Mouse (Mus musculus) layer of hippocampus, adult 9-11 months (tissue): Measurements from ENCODE around the gene Wdtc1.

Source experiments
- DNase-seq: peaks from one replicate; pipeline ENCODE4 v3.0.0; 2022

The Wdtc1 gene

GRCm38 (mm10) chr4:133375812-133376577 is 22.7 kb upstream of the Wdtc1 start:
- no peak for DNase-seq

GRCm38 (mm10) chr4:133374011-133374410 is 20.7 kb upstream of the Wdtc1 start:
- DNase-seq: no peak

- DNase-seq: no peak
Observed at GRCm38 (mm10) chr4:133372278-133372665, 19.0 kb upstream of the Wdtc1 start.

GRCm38 (mm10) chr4:133371621-133372277 is 18.5 kb upstream of the Wdtc1 start:
- no peak for DNase-seq

GRCm38 (mm10) chr4:133370298-133371274 is 17.3 kb upstream of the Wdtc1 start:
- DNase-seq: no peak

- peak; percentile 92 for DNase-seq
Observed at GRCm38 (mm10) chr4:133369553-133370297, 16.4 kb upstream of the Wdtc1 start, which contains the start of gene Slc9a1. Gene Slc9a1, plus strand, starts transcription at chr4:133369706.

- no peak for DNase-seq
Observed at GRCm38 (mm10) chr4:133354641-133355040, 1.4 kb upstream of the Wdtc1 start.

GRCm38 (mm10) chr4:133352797-133353196 is 484 bp downstream of the Wdtc1 start:
- DNase-seq: no peak

- DNase-seq: no peak
Observed at GRCm38 (mm10) chr4:133348051-133348775, 5.1 kb downstream of the Wdtc1 start.

GRCm38 (mm10) chr4:133347624-133348023 is 5.7 kb downstream of the Wdtc1 start:
- DNase-seq: no peak

GRCm38 (mm10) chr4:133346577-133346976 is 6.7 kb downstream of the Wdtc1 start:
- no peak for DNase-seq

GRCm38 (mm10) chr4:133345702-133346101 is 7.6 kb downstream of the Wdtc1 start:
- no peak for DNase-seq

- no peak for DNase-seq
Observed at GRCm38 (mm10) chr4:133344112-133344511, 9.2 kb downstream of the Wdtc1 start.

- no peak for DNase-seq
Observed at GRCm38 (mm10) chr4:133340217-133340616, 13.1 kb downstream of the Wdtc1 start.

GRCm38 (mm10) chr4:133339148-133339749 is 14.0 kb downstream of the Wdtc1 start:
- DNase-seq: peak; percentile 98

- no peak for DNase-seq
Observed at GRCm38 (mm10) chr4:133338521-133339095, 14.7 kb downstream of the Wdtc1 start.

- no peak for DNase-seq
Observed at GRCm38 (mm10) chr4:133337833-133338520, 15.3 kb downstream of the Wdtc1 start.

- DNase-seq: no peak
Observed at GRCm38 (mm10) chr4:133333306-133333705, 20.0 kb downstream of the Wdtc1 start.

GRCm38 (mm10) chr4:133330296-133330695 is 23.0 kb downstream of the Wdtc1 start:
- DNase-seq: no peak

- DNase-seq: no peak
Observed at GRCm38 (mm10) chr4:133328129-133328528, 25.2 kb downstream of the Wdtc1 start.
